Mouse (Mus musculus): ENCODE data around the gene Ackr4. TPM values are rescaled to one million over a fixed set of nuclear protein-coding genes. Genes with fewer than 3 reads are reported as not detected.
A peak's percentile ranks its signal among the peaks of the same experiment; 100 is the strongest.

Ackr4 gene
- total and polyA plus RNA-seq, 3 experiments, result 0.10 to 0.27 TPM; not detected in 1

DNA sequence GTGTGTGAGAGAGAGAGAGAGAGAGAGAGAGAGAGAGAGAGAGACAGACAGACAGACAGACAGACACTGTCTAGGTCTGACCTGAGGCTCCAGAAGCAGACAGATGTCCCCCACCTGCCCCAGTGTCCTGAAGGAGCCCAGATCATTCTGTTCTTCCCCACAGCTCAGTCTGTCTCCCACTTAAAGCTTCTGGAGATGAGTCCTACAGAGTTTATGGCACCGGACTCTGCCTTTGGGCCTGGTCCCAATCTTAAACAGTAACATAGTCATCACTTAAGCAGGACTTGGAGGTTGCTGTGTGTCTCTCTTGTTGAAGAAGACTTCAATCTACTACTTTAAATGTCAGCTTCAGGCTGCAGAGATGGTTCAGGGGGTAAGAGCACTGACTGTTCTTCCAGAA is 48.0 kb downstream of the Ackr4 start:
- no peak for DNase-seq (ENCODE audit: low read depth, low spot score)
- TF ChIP-seq POLR2A (IDR thresholded peaks at IDR 0.05; ENCODE audit: control insufficient read depth in 1 of 2, insufficient read depth in 1 of 2, low read depth in 1 of 2, low read length in 2 of 2, poor library complexity in 1 of 2), result no peak
- no peak for TF ChIP-seq POLR2AphosphoS2 (IDR thresholded peaks at IDR 0.05; ENCODE audit: low read length)
- TF ChIP-seq ZNF384 (IDR thresholded peaks at IDR 0.05; ENCODE audit: low read depth, low read length), result no peak
- no peak for TF ChIP-seq RAD21 (IDR thresholded peaks at IDR 0.05; ENCODE audit: low read depth, low read length)
- TF ChIP-seq SMC3 (IDR thresholded peaks at IDR 0.05; ENCODE audit: low read depth, low read length), result no peak
- no peak for TF ChIP-seq USF2 (IDR thresholded peaks at IDR 0.05; ENCODE audit: borderline replicate concordance in 1 of 2, insufficient read depth in 1 of 2, low read depth in 1 of 2, low read length in 2 of 2)
- no peak for TF ChIP-seq BHLHE40 (IDR thresholded peaks at IDR 0.05; ENCODE audit: borderline replicate concordance, low read depth, low read length)
- TF ChIP-seq ZMIZ1 (IDR thresholded peaks at IDR 0.05; ENCODE audit: low read depth, low read length), result no peak
- no peak for TF ChIP-seq CTCF (IDR thresholded peaks at IDR 0.05 in 2 of 3, conservative IDR thresholded peaks at IDR 0.05 in 1 of 3; ENCODE audit: control insufficient read depth in 1 of 3, insufficient read depth in 1 of 3, low read depth in 2 of 3, low read length in 3 of 3, poor library complexity in 1 of 3, severe bottlenecking in 1 of 3)
- no peak for TF ChIP-seq GATA1 (IDR thresholded peaks at IDR 0.05; ENCODE audit: low read depth, low read length)
- Histone ChIP-seq H3K4me3 (ENCODE audit: control insufficient read depth in 1 of 2, insufficient read depth in 1 of 2, low read depth in 2 of 2, low read length in 2 of 2) (no peak overlapping the region), H3K36me3 (ENCODE audit: control insufficient read depth in 1 of 2, insufficient read depth in 2 of 2, low read length in 2 of 2) (peaks cover 0 to 2% of the 10 kb centered on the region in 2 experiments; a peak in 2 of 4 replicates), H3K4me1 (ENCODE audit: control insufficient read depth in 1 of 2, insufficient read depth in 2 of 2, low read length in 2 of 2) (no peaks in the 10 kb centered on the region), H3K27ac (ENCODE audit: control insufficient read depth, low read depth, low read length) (no peak overlapping the region), H3K9me3 (replicated peaks; ENCODE audit: insufficient read depth, low read length) (no peaks in the 10 kb centered on the region), H3K9ac (ENCODE audit: control insufficient read depth, low read depth, low read length, poor library complexity, severe bottlenecking) (no peak overlapping the region), H3K79me2 (ENCODE audit: control insufficient read depth, insufficient read depth, low read length, poor library complexity) (no peaks in the 10 kb centered on the region), H3K27me3 (ENCODE audit: control insufficient read depth in 1 of 2, insufficient read depth in 2 of 2, low read length in 2 of 2) (no peaks in the 10 kb centered on the region)

DNA sequence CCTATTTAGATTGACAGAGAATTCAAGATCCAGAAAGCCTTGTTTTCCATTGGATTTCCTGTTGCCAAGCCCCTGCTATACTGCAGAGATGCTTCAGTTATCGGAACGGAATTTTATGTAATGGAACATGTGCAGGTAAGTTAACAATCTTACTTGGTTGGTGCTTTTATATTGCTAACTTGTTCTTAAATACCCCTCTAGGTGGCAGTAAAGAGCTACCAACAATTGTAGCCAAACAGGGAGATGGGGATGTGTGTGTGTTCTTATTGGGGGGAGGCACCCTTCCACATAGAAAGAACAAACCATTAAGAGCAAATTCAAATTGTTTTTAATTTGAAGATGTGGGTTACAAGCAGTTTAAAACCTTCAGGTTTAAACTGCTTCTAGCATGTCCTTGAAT is 50.9 kb downstream of the Ackr4 start:
- DNase-seq (ENCODE audit: low read depth, low spot score), result peak; percentile 70
- H3K79me2 ChIP-seq (ENCODE audit: control insufficient read depth, insufficient read depth, low read length, poor library complexity), result no peaks in the 10 kb centered on the region

More for the DNA sequence above, 50.9 kb downstream of the Ackr4 start:
- Histone ChIP-seq H3K4me3 (ENCODE audit: control insufficient read depth in 1 of 2, insufficient read depth in 1 of 2, low read depth in 2 of 2, low read length in 2 of 2) (no peak overlapping the region), H3K9me3 (replicated peaks; ENCODE audit: insufficient read depth, low read length) (no peaks in the 10 kb centered on the region), H3K27me3 (ENCODE audit: control insufficient read depth in 1 of 2, insufficient read depth in 2 of 2, low read length in 2 of 2) (no peaks in the 10 kb centered on the region), H3K9ac (ENCODE audit: control insufficient read depth, low read depth, low read length, poor library complexity, severe bottlenecking) (no peak overlapping the region), H3K36me3 (ENCODE audit: control insufficient read depth in 1 of 2, insufficient read depth in 2 of 2, low read length in 2 of 2) (peaks cover 0 to 10% of the 10 kb centered on the region in 2 experiments; a peak in 3 of 4 replicates), H3K4me1 (ENCODE audit: control insufficient read depth in 1 of 2, insufficient read depth in 2 of 2, low read length in 2 of 2) (peaks cover 3 to 9% of the 10 kb centered on the region in 2 experiments), H3K27ac (ENCODE audit: control insufficient read depth, low read depth, low read length) (no peak overlapping the region)
- TF ChIP-seq MAZ (IDR thresholded peaks at IDR 0.05; ENCODE audit: low read depth, low read length) (no peak), SMC3 (IDR thresholded peaks at IDR 0.05; ENCODE audit: low read depth, low read length) (peak; percentile 54), MEF2A (IDR thresholded peaks at IDR 0.05; ENCODE audit: extremely low read depth, insufficient replicate concordance, low read depth, low read length, poor library complexity, severe bottlenecking) (no peak), POLR2AphosphoS2 (IDR thresholded peaks at IDR 0.05; ENCODE audit: low read length) (no peak), CTCF (IDR thresholded peaks at IDR 0.05 in 2 of 3, conservative IDR thresholded peaks at IDR 0.05 in 1 of 3; ENCODE audit: control insufficient read depth in 1 of 3, insufficient read depth in 1 of 3, low read depth in 2 of 3, low read length in 3 of 3, poor library complexity in 1 of 3, severe bottlenecking in 1 of 3) (peak in 2 of 3 experiments; percentile 70 to 73; a peak in 4 of 6 replicates), RAD21 (IDR thresholded peaks at IDR 0.05; ENCODE audit: low read depth, low read length) (peak; percentile 63), POLR2AphosphoS5 (IDR thresholded peaks at IDR 0.05; ENCODE audit: borderline replicate concordance, low read depth, low read length) (no peak), CHD1 (IDR thresholded peaks at IDR 0.05; ENCODE audit: low read depth, low read length) (no peak), MXI1 (IDR thresholded peaks at IDR 0.05; ENCODE audit: low read depth, low read length) (0 out of 2 replicates have a peak, but pooled peaks have one; percentile 20)
